In genomic region chr16:91534477-91534876, GRCm38 (mm10) we compare ENCODE assay signal across 8 mouse cellular contexts. TPM values are rescaled to one million over a fixed set of nuclear protein-coding genes. Genes with fewer than 3 reads are reported as not detected.
A peak's percentile ranks its signal among the peaks of the same experiment; 100 is the strongest.
DNase-seq lines count a peak whose midpoint lies in the region; ATAC-seq lines count a peak whose summit lies in the region.

No protein-coding gene starts in this region.

- no peak overlapping the region for H3K4me2 ChIP-seq in forebrain, embryonic 16.5 days (ENCODE audit: low read length)
- H3K4me2 ChIP-seq in lung, embryonic 15.5 days = no peak overlapping the region

- 58% methylated on average over 13 of the region's 13 CpGs for WGBS in forebrain, embryonic 10.5 days
- 53% methylated on average over 13 of the region's 13 CpGs for WGBS in forebrain, embryonic 16.5 days
- WGBS in lung, embryonic 15.5 days = 50% methylated on average over 13 of the region's 13 CpGs

- H3K27me3 ChIP-seq in forebrain, embryonic 10.5 days (ENCODE audit: poor library complexity, severe bottlenecking) = no peaks in the 10 kb centered on the region
- H3K27me3 ChIP-seq in forebrain, embryonic 16.5 days (replicated peaks; ENCODE audit: control insufficient read depth, insufficient read depth, low read length) = no peaks in the 10 kb centered on the region
- H3K27me3 ChIP-seq in lung, embryonic 15.5 days = no peaks in the 10 kb centered on the region

- no peaks in the 10 kb centered on the region for H3K9me3 ChIP-seq in forebrain, embryonic 10.5 days
- no peaks in the 10 kb centered on the region for H3K9me3 ChIP-seq in forebrain, embryonic 16.5 days (ENCODE audit: control insufficient read depth, low read length)
- H3K9me3 ChIP-seq in lung, embryonic 15.5 days = no peaks in the 10 kb centered on the region

- DNase-seq in forebrain, embryonic 10.5 days (ENCODE audit: extremely low spot score, low spot score) = peak; percentile 89
- DNase-seq in lung, postnatal 25 days (ENCODE audit: low spot score) = no peak
- peak; percentile 87 for DNase-seq in R1 (ENCODE audit: low read depth, low spot score)
- DNase-seq in forelimb bud, embryonic 11.5 days (ENCODE audit: low read depth, low spot score) = peak; percentile 100
- peak; percentile 100 for DNase-seq in mesoderm, embryonic 11.5 days (ENCODE audit: low read depth, low spot score)
- DNase-seq in ovary, postnatal 10 days (ENCODE audit: low spot score) = no peak

- ATAC-seq in forebrain, embryonic 16.5 days = no peak
- peak; percentile 69; the same call in 1 of the 2 replicates for ATAC-seq in lung, embryonic 15.5 days (ENCODE audit: borderline replicate concordance, extremely low read depth, low FRiP score, low TSS enrichment)

- H3K4me3 ChIP-seq in forebrain, embryonic 10.5 days = no peak overlapping the region
- no peak overlapping the region for H3K4me3 ChIP-seq in forebrain, embryonic 16.5 days (replicated peaks; ENCODE audit: low read length)
- no peak overlapping the region for H3K4me3 ChIP-seq in lung, embryonic 15.5 days

- H3K27ac ChIP-seq in forebrain, embryonic 10.5 days = no peak overlapping the region
- H3K27ac ChIP-seq in forebrain, embryonic 16.5 days (ENCODE audit: low read length) = no peak overlapping the region
- no peak overlapping the region for H3K27ac ChIP-seq in lung, embryonic 15.5 days

- no peaks in the 10 kb centered on the region for H3K36me3 ChIP-seq in forebrain, embryonic 10.5 days (replicated peaks)
- H3K36me3 ChIP-seq in forebrain, embryonic 16.5 days (ENCODE audit: control insufficient read depth, insufficient read depth) = no peaks in the 10 kb centered on the region
- no peaks in the 10 kb centered on the region for H3K36me3 ChIP-seq in lung, embryonic 15.5 days

- no peak overlapping the region for H3K9ac ChIP-seq in forebrain, embryonic 16.5 days (replicated peaks; ENCODE audit: low read depth, low read length)
- no peak overlapping the region for H3K9ac ChIP-seq in lung, embryonic 15.5 days

- H3K4me1 ChIP-seq in forebrain, embryonic 10.5 days = peaks cover 8% of the 10 kb centered on the region; the same call in 1 of the 2 replicates
- peaks cover 9% of the 10 kb centered on the region; the same call in 1 of the 2 replicates for H3K4me1 ChIP-seq in forebrain, embryonic 16.5 days (replicated peaks; ENCODE audit: control insufficient read depth, insufficient read depth, low read length)
- peaks cover 9% of the 10 kb centered on the region for H3K4me1 ChIP-seq in lung, embryonic 15.5 days

RNA-seq across cellular contexts. Expression of gene Ifngr2, which starts 12.4 kb away (rescaled TPM):
- polyA plus RNA-seq in forebrain, embryonic 10.5 days (2016; fragmentation: Nextera tagmentation; extraction: Ambion mirVana) = 27.2 and 28.0 TPM in 2 replicates
- polyA plus RNA-seq in forebrain, embryonic 16.5 days (2015; fragmentation: Nextera tagmentation; extraction: Ambion mirVana) = 118 and 124 TPM in 2 replicates
- 47.9 and 50.2 TPM in 2 replicates for polyA plus RNA-seq in lung, embryonic 15.5 days (2015; fragmentation: Nextera tagmentation; extraction: Ambion mirVana)

RNA-seq across cellular contexts. Expression of gene Ifnar1, which starts 49.4 kb away (rescaled TPM):
- polyA plus RNA-seq in forebrain, embryonic 10.5 days (2016; fragmentation: Nextera tagmentation; extraction: Ambion mirVana) = 48.3 and 52.7 TPM in 2 replicates
- 55.9 and 56.1 TPM in 2 replicates for polyA plus RNA-seq in forebrain, embryonic 16.5 days (2015; fragmentation: Nextera tagmentation; extraction: Ambion mirVana)
- polyA plus RNA-seq in lung, embryonic 15.5 days (2015; fragmentation: Nextera tagmentation; extraction: Ambion mirVana) = 61.5 and 68.0 TPM in 2 replicates

Comparison
In these comparisons a context has a peak if more than half of its experiments do, and no peak if none do; other contexts are left out.
1. DNase-seq: peak in forebrain, embryonic 10.5 days (single experiment), R1 (single experiment), forelimb bud, embryonic 11.5 days (single experiment) and mesoderm, embryonic 11.5 days (single experiment); none in lung, postnatal 25 days (single experiment) and ovary, postnatal 10 days (single experiment).